Mouse (Mus musculus): ENCODE results near the gene Slu7. TPM values are rescaled to one million over a fixed set of nuclear protein-coding genes. Genes with fewer than 3 reads are reported as not detected.

Slu7 gene
- polyA plus RNA-seq (2012; rRNA removed), result 24.5 and 25.0 TPM in 2 replicates

DNA sequence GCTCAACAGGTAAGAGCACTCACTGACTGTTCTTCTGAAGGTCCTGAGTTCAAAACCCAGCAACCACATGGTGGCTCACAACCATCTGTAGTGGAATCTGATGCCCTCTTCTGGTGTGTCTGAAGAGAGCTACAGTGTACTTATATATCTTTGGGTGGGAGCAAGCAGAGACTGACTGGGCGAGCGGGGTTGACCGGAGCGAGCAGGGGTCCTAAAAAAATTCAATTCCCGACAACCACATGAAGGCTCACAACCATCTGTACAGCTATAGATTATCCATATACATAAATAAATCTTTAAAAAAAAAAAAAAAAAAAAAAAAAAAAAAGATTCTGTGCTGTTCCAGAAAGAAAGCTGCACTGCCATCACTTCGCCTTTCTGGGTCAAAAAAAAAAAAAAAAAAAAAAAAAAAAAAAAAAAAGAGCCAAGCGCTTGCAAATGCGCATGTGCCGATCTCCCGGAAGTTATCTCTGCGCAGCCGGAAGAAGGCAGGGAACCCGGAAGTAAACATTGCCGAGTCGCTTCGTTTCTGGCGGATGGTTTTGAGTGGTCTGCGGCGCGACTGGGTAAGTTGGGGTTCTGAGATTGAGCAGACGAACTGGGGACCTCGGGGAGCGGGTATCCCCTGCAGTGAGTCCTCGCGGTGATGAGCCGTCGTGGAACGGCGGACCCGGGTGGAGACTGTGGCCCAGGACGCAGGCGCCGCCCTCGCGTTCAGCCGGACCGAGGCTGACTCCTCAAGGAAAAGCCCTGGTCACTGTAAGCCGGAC is at the start of gene Slu7:
TSS of gene Slu7 (plus strand) at position 491 of the 770 bp plus-strand sequence.
- peak in 1 of 2 experiments; percentile 75 for DNase-seq (ENCODE audit: extremely low spot score in 1 of 2, low spot score in 1 of 2)

DNA sequence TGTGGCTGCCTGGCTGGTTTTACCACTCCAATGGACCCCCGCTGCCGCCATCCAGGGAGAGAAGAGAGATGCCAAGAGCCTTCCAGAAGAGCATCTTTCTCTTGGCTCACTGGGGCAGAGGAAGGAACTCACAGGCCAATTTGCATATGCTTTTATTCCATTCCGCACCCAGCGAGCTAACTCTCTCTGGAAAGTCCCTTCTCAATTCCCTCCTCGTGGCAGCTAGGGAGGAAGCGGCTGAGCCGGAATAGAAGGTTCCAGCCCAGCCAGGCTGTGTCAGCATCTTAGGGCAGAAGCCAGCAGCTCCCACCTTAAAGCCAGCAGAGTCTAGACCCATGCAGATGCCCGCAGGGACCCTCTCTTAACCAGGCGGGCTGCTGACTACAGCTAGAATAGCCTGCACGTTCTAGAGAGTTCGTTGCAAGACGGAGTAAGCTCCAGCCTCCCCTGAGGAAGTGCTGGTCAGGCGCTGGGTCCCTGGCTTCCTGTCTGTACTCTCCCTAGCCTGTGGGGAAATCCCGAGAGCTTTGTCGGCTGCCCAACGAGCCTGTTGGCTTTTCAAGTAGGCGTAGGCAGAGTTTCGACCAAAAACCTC is 48.4 kb upstream of the Slu7 start:
- DNase-seq (ENCODE audit: extremely low spot score in 1 of 2, low spot score in 1 of 2), result peak; percentile 15 to 47

DNA sequence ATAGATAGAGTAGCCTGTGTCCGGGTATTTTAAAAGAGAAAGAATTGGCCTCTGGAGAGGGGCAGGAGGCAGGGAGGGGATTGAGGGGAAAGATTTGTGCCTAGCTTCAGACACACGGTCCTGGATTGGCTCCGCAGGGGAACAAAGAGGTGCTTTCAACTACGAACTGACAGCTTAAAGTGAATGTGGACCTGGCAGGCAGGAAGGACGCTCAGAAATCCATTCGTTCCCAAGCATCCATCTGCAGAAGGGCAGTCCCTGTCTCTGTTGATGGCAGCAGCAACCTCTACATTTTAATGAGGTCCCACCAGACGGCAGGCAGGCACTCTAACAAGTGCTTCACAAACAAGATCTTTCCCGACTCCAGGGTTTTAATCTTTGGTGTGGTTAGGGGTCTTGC is 47.8 kb upstream of the Slu7 start:
- DNase-seq (ENCODE audit: extremely low spot score in 1 of 2, low spot score in 1 of 2), result no peak

- no peak for DNase-seq (ENCODE audit: extremely low spot score in 1 of 2, low spot score in 1 of 2)
Measured at GRCm38 (mm10) chr11:43387004-43387880, 46.3 kb upstream of the Slu7 start.

DNA sequence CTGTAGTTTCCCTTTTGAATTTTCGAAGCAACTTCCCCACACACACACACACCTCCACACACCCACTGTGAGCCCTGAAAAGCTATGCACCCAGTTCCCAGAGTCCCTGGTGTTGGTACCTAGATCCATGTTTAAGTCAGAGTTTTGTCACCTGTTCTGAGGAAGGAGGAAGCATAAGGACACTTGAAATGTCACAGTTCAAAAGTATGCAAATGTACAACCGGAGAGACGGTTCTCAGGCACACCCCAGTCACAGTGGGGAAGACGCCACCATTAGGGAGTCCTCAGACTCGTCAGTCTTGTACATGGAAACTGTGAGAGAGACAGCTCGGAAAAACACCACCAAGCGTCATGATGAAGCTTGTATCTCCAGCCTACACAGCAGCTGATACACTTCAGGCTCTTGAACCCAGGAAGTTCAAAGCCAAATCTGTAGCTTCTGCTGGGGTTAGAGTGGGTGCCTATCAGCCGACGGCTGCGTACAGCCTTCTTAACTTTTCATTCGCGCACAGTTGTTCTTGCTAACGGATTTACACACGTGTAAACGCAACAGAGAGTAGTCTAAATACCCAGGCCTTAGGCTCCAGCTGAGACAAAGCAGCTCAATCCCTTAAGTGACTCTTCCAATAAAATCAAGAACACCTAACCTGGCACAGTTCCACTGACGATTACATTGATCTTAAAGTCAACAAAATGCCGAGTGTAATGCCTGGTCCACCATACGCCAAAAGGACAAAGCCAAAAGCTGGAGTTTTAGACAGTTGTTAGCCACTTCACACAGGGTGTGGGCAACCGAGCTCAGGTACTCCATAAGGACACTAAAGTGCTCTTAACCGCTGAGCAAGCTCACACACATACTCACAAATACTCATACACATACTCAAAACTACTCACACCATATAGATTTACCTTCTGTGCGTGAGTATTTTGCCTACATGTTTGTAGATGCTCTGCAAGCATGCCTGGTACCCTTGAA is 45.1 kb upstream of the Slu7 start:
- DNase-seq (ENCODE audit: extremely low spot score in 1 of 2, low spot score in 1 of 2), result no peak

GRCm38 (mm10) chr11:43389118-43389517 is 44.4 kb upstream of the Slu7 start:
- DNase-seq (ENCODE audit: extremely low spot score in 1 of 2, low spot score in 1 of 2), result no peak

DNA sequence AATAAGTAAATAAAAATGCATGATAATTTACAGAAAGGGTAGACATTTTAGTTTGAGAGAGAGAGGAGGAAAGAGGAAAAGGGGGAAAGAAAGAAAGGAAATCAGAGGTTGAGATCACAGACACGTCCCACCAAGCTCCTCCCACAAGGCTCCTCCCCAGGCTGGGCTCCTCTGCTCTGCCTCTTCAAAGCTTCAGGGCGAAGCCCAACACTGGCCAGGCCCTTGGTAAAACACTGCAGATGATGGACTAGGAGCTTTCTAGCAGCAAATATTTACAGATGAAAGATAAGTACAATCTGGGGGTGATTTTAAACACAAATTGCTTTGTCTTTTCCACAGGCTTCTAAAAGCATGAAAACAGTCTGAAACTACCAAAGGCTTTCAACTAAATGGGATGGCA is 40.8 kb upstream of the Slu7 start:
- no peak for DNase-seq (ENCODE audit: extremely low spot score in 1 of 2, low spot score in 1 of 2)

DNA sequence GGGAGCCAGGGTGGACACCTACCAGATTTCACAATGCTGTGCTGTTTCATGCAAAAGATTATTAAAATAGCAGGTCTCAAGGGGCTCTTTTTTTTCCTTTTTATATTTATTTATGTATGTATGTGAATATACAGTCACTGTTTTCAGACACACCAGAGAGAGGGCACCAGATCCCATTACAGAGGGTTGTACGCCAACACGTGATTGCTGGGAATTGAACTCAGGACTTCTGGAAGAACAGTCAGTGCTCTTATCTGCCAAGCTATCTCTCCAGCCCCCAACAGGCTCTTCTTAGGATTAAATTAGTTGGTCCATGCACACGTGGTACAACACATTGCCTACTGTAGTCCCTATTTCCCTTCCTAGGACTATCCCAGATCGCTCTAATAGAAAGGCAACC is 40.2 kb upstream of the Slu7 start:
- no peak for DNase-seq (ENCODE audit: extremely low spot score in 1 of 2, low spot score in 1 of 2)

DNA sequence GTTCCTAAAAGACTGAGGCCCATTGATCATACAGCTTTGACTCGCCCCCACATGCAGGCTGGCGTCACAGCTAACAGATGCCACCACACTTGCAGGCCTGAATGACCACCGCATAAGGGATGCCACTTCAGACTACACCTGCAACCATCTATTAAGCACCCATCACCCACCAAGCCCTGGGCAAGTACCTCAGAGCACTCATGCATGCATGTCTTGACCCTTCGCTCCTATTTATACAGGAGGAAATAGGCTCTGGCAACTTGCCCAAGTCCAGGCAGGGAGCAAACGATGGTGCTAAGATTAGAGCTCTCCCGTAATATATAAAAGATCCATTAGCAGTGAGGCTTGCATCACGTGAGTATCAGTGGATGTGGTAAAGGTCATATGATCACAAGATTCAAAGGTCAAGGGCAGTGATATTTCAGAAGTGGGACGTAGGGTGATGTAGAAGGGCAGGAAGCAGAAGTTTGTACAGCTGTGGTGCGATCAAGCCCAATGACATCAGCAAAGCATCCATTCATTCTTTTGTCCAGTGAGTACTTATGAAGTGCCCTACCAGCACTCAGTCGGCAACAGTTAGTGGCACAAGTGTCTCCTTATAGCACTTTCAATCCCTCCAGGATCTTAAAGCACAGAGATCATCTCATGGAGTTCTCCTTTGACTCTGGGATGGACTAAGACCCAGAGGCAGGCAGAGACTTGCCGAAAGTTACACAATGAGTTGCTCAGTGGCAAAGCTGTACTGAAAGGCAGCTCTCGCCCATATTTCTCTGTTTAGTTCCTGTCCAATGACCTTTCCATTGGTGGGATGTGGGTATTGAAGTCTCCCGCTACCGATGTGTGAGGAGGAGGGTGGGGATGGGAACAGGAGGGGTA is 38.2 kb upstream of the Slu7 start:
- no peak for DNase-seq (ENCODE audit: extremely low spot score in 1 of 2, low spot score in 1 of 2)

DNA sequence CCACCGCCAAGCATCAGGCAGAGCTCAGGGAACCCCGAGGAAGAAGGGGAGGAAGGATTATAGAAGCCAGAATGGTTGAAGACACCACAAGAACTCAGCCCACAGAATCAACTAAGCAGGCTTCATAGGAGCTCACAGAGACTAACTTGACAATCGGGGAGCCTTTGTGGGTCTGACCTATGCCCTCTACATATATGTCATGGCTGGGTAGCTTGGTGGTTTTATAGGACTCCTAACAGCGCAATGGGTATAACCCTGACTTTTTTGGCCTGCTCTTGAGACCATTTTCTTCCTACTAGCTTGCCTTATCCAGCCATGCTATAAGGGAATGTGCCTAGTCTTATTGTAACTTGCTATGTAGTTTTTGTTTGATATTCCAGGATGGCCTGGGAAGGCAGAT is 37.3 kb upstream of the Slu7 start:
- DNase-seq (ENCODE audit: extremely low spot score in 1 of 2, low spot score in 1 of 2), result no peak

DNA sequence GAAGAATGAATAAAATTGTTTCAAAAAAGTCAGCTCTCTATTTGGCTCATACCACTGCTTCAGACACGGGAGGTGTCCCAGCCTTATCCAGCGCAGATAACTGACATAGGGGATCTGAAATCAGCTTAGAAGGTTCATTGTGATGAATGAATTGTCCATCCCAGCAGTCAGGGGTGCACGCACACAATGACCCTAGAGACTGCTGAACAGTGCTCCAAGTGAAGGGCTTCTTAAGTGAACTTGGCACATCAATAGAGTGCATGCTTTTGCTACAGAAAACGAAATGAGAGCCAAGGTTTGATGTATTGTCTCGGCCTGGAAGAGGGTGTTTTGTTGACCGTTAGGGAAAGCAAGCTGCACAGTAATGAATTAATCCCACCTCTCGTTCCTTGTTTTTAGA is 36.9 kb upstream of the Slu7 start:
- no peak for DNase-seq (ENCODE audit: extremely low spot score in 1 of 2, low spot score in 1 of 2)

GRCm38 (mm10) chr11:43399297-43399696 is 34.2 kb upstream of the Slu7 start:
- DNase-seq (ENCODE audit: extremely low spot score in 1 of 2, low spot score in 1 of 2), result no peak

DNA sequence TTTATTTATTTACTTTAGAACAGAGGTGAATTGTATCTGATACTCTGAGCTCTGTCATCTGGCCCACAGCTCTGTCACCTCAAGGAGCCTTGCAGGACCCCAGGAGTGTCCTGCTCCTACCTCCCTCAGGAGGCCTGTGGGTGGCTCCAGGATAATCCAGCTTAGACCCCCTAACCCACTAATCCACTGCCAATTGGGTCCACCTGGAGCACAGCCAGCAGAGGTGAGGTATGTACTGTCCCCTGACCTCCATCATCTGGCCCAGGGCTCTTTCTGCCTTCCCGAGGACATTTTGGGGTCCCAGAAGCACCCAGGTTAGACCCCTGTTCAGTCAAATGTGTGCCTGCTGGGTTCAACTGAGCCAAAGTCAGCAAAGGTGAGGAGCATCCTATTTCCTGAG is 33.4 kb upstream of the Slu7 start:
- no peak for DNase-seq (ENCODE audit: extremely low spot score in 1 of 2, low spot score in 1 of 2)

DNA sequence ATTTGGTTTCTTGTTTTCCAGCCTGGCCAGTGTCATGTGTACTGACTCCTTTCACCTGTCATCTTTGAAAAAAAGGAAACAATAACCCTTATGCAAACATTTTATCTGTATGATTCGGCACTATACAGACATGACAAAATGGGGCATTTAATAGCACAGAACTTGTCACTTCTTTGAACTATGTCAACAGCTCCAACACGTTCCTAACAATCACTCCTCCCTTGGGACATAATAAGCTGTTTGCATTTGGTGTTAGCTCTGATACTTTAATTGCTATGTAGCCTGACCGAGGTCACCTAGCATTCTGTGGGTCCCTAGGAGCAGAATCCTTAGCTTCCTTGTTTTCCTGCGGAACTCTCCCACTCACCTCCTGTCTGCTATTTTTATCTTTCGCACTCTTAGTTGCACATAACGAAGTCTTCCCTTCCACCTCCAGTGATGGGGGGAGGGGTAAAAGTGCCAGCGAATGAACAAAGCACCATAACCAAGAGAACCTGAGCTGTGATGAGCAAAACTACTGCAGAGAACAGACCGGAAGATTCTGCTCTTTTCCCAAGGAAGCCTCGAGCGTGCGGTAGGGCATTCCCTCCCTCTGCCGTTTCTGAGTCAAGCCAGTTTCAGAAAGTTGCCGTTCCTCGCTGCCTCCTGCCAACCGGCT is 29.3 kb upstream of the Slu7 start:
- peak in 1 of 2 experiments; percentile 48 for DNase-seq (ENCODE audit: extremely low spot score in 1 of 2, low spot score in 1 of 2)

- no peak for DNase-seq (ENCODE audit: extremely low spot score in 1 of 2, low spot score in 1 of 2)
Measured at GRCm38 (mm10) chr11:43408888-43409287, 24.7 kb upstream of the Slu7 start.

DNA sequence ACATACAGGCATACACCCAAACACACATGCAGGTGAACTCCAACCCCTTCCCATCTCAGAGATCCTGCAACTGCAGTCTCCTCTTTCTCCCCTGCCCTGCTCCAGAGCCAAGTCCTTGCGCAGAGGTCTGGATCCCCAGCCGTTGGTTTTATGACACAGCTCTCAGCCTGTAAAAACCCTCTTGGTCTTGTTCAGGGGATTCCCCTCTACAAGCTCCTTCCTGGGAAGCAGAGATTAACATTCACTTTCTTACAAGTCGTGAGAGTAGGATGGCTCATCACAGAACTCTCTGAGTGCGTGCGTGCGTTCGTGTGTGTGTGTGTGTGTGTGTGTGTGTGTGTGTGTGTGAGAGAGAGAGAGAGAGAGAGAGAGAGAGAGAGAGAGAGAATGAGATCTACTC is 23.3 kb upstream of the Slu7 start:
- no peak for DNase-seq (ENCODE audit: extremely low spot score in 1 of 2, low spot score in 1 of 2)

DNA sequence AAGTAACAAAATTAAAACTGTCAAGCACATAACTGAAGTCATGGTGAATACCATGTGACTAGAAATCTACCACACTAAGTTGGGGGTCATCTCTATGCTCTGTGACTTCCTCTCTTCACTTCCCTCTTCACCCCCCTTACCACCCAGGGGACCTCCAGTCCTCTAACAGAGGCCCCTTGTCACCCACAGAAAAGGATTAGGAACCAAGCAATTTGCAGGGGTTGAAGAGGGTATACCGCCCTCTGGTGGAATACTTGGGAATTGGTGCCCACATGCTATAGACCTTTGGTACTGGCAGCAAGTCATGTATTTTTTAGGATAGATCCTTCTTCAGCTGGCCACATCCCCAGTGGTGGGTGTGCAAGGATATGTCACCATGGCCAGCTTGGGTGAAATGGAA is 22.1 kb upstream of the Slu7 start:
- peak; percentile 42 to 80 for DNase-seq (ENCODE audit: extremely low spot score in 1 of 2, low spot score in 1 of 2)

DNA sequence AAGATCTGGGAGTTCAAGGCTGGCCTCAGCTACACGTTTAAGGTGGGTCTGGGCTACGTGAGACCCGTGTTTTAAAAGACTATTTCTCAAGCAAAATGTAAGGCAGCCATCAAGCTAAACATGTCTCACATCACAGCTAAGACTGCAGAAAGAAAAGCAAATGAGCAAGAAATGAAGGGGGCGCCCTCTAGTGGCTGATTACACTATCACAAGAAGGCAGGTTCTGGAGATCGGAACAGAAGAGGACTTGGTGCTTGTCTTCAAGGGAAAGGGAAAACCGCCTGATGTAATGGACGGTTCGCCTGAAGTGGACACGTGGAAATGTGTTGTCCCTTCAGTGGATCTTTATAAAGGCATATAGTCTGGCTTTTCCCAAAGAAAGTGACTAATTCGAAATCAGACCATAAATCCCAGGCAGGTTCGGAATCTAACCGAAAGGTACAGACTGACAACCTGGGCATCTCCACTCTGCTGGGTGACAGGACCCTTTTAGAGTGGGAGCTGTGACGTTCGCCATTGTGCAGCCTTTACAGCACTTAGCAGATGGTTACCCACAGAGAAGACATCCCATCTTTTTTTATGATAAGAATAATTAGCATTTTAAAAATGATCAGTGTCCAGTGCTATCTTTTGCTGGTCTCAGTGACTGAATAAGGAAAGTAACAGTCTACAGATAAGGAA is 20.6 kb upstream of the Slu7 start:
- peak; percentile 76 to 96 for DNase-seq (ENCODE audit: extremely low spot score in 1 of 2, low spot score in 1 of 2)
